Mouse (Mus musculus) adrenal gland, postnatal 10 days (tissue): Measurements from ENCODE around the gene Gm11037. TPM values are rescaled to one million over a fixed set of nuclear protein-coding genes. Genes with fewer than 3 reads are reported as not detected.

ENCODE experiments used
- DNase-seq: peaks from one replicate; pipeline ENCODE4 v3.0.0; 2021; ENCODE audit warnings: mixed read lengths
- total RNA-seq, 2 experiments: library from RNA; stranded (reverse); gene quantifications; 2 replicates each; pipeline ENCODE4 v1.2.3; 2021

The Gm11037 gene
- total RNA-seq, 2 experiments from 2014 or later, result not detected

- DNase-seq, result peak; percentile 63
Observed at GRCm38 (mm10) chr2:131179246-131179886, 46.1 kb downstream of the Gm11037 start.

- peak; percentile 93 for DNase-seq
Observed at GRCm38 (mm10) chr2:131179990-131180587, 46.8 kb downstream of the Gm11037 start, which contains the start of gene Cenpb. Cenpb (minus strand) TSS chr2:131180067.

Other genes with a start within 250 kb of the Gm11037 start
- 10 to 100 TPM; 38.9 to 49.6 TPM for gene 4930402H24Rik, start 227.1 kb upstream of the Gm11037 start, total RNA-seq
- 10 to 100 TPM; 26.5 to 32.7 TPM for gene Atrn, start 227.0 kb upstream of the Gm11037 start, total RNA-seq
- gene Gfra4, start 90.4 kb upstream of the Gm11037 start, total RNA-seq, result 10 to 100 TPM in 1 of 2 experiments, 1 to 10 TPM in 1; 8.5 to 15.1 TPM
- gene Adam33, start 69.7 kb upstream of the Gm11037 start, total RNA-seq, result 1 to 10 TPM; 2.4 to 3.9 TPM
- 1 to 10 TPM; 3.8 to 3.9 TPM for gene Siglec1, start 46.7 kb upstream of the Gm11037 start, total RNA-seq
- 10 to 100 TPM; 23.5 to 27.5 TPM for gene Hspa12b, start 6.2 kb upstream of the Gm11037 start, total RNA-seq
- 10 to 100 TPM; 82.0 to 96.4 TPM for gene 1700037H04Rik, start 26.6 kb downstream of the Gm11037 start, total RNA-seq
- gene Cenpb, start 46.6 kb downstream of the Gm11037 start, total RNA-seq, result 10 to 100 TPM; 76.2 to 86.6 TPM
- 10 to 100 TPM; 13.6 to 22.4 TPM for gene Cdc25b, start 53.5 kb downstream of the Gm11037 start, total RNA-seq
- gene Spef1, start 53.8 kb downstream of the Gm11037 start, total RNA-seq, result 10 to 100 TPM in 1 of 2 experiments, 1 to 10 TPM in 1; 7.4 to 10.5 TPM
- 10 to 100 TPM; 16.9 to 25.8 TPM for gene Ap5s1, start 73.6 kb downstream of the Gm11037 start, total RNA-seq
- gene Mavs, start 100.6 kb downstream of the Gm11037 start, total RNA-seq, result 10 to 100 TPM; 36.2 to 46.4 TPM
- 10 to 100 TPM; 52.7 to 57.7 TPM for gene Pank2, start 129.0 kb downstream of the Gm11037 start, total RNA-seq
- gene Rnf24, start 219.4 kb downstream of the Gm11037 start, total RNA-seq, result 1 to 10 TPM; 9.3 to 10.0 TPM